Mouse (Mus musculus) lung, postnatal 14 days (tissue): ENCODE measurements around the gene Cpvl.

Source experiments
- DNase-seq: peaks from one replicate; pipeline ENCODE4 v3.0.0; 2021

The Cpvl gene

GRCm38 (mm10) chr6:53881235-53881606, 97.2 kb downstream of the Cpvl start:
- no peak for DNase-seq

GRCm38 (mm10) chr6:53880530-53881234, 97.8 kb downstream of the Cpvl start:
- DNase-seq = peak; percentile 17

- no peak for DNase-seq
Measured at GRCm38 (mm10) chr6:53879567-53879966, 98.9 kb downstream of the Cpvl start.

GRCm38 (mm10) chr6:53874881-53875429, 103.5 kb downstream of the Cpvl start:
- peak; percentile 31 for DNase-seq

GRCm38 (mm10) chr6:53871903-53872302, 106.6 kb downstream of the Cpvl start:
- no peak for DNase-seq

- no peak for DNase-seq
Measured at GRCm38 (mm10) chr6:53863011-53863410, 115.5 kb downstream of the Cpvl start.

GRCm38 (mm10) chr6:53859106-53859505, 119.4 kb downstream of the Cpvl start:
- DNase-seq = no peak

GRCm38 (mm10) chr6:53857822-53858221, 120.6 kb downstream of the Cpvl start:
- DNase-seq = no peak

GRCm38 (mm10) chr6:53856775-53857174, 121.7 kb downstream of the Cpvl start:
- peak; percentile 33 for DNase-seq

- no peak for DNase-seq
Measured at GRCm38 (mm10) chr6:53854971-53855856, 123.3 kb downstream of the Cpvl start.

- DNase-seq = no peak
Measured at GRCm38 (mm10) chr6:53854226-53854625, 124.2 kb downstream of the Cpvl start.

GRCm38 (mm10) chr6:53853546-53853945, 124.9 kb downstream of the Cpvl start:
- DNase-seq = no peak

GRCm38 (mm10) chr6:53844626-53845025, 133.8 kb downstream of the Cpvl start:
- no peak for DNase-seq

GRCm38 (mm10) chr6:53825213-53825612, 153.3 kb downstream of the Cpvl start:
- peak; percentile 52 for DNase-seq
